In genomic region chr17:8285056-8285455, GRCm38 (mm10) we compare ENCODE assay signal across 8 mouse cellular contexts. TPM values are rescaled to one million over a fixed set of nuclear protein-coding genes. Genes with fewer than 3 reads are reported as not detected.
DNase-seq lines count a peak whose midpoint lies in the region; ATAC-seq and TF ChIP-seq lines count a peak whose summit lies in the region.

No protein-coding gene starts in this region.

- no peaks in the 10 kb centered on the region for H3K27me3 ChIP-seq in lung, embryonic 15.5 days
- H3K27me3 ChIP-seq in embryonic facial prominence, embryonic 14.5 days (replicated peaks; ENCODE audit: control insufficient read depth, insufficient read depth, low read length) = no peaks in the 10 kb centered on the region
- H3K27me3 ChIP-seq in limb, embryonic 14.5 days (ENCODE audit: control insufficient read depth, insufficient read depth, low read length) = no peaks in the 10 kb centered on the region; the same call in 1 of the 2 replicates
- no peaks in the 10 kb centered on the region for H3K27me3 ChIP-seq in small intestine, adult 2 months (ENCODE audit: control insufficient read depth, insufficient read depth, low read length)
- H3K27me3 ChIP-seq in thymus, adult 2 months (ENCODE audit: control insufficient read depth, insufficient read depth, low read length) = no peaks in the 10 kb centered on the region

- no peaks in the 10 kb centered on the region for H3K9me3 ChIP-seq in lung, embryonic 15.5 days
- 0 out of 2 replicates have a peak, but pooled peaks cover 3% of the 10 kb centered on the region for H3K9me3 ChIP-seq in embryonic facial prominence, embryonic 14.5 days (ENCODE audit: control insufficient read depth, low read length)
- no peaks in the 10 kb centered on the region for H3K9me3 ChIP-seq in limb, embryonic 14.5 days (ENCODE audit: control insufficient read depth, low read length)

- H3K36me3 ChIP-seq in lung, embryonic 15.5 days = peaks cover 4% of the 10 kb centered on the region
- H3K36me3 ChIP-seq in embryonic facial prominence, embryonic 14.5 days (ENCODE audit: control insufficient read depth, insufficient read depth, low read length) = 0 out of 2 replicates have a peak, but pooled peaks cover 4% of the 10 kb centered on the region
- H3K36me3 ChIP-seq in limb, embryonic 14.5 days (ENCODE audit: control insufficient read depth, insufficient read depth, low read length) = 0 out of 2 replicates have a peak, but pooled peaks cover 9% of the 10 kb centered on the region
- H3K36me3 ChIP-seq in small intestine, adult 2 months (ENCODE audit: control insufficient read depth, insufficient read depth, low read length) = no peaks in the 10 kb centered on the region; the same call in 1 of the 2 replicates
- no peaks in the 10 kb centered on the region for H3K36me3 ChIP-seq in thymus, adult 2 months (ENCODE audit: control insufficient read depth, insufficient read depth, low read length)

- no peak for DNase-seq in lung, adult 2 months
- no peak for DNase-seq in embryonic facial prominence, embryonic 14.5 days (ENCODE audit: low spot score)
- no peak for DNase-seq in limb, embryonic 14.5 days (ENCODE audit: low spot score)
- no peak for DNase-seq in embryo, embryonic 10 days (ENCODE audit: low spot score)
- DNase-seq in thymus, adult 2 months = no peak
- no peak for DNase-seq in retina, embryonic 14.5 days (ENCODE audit: low spot score)

- peak overlapping the region; percentile 99 for H3K4me2 ChIP-seq in lung, embryonic 15.5 days
- H3K4me2 ChIP-seq in embryonic facial prominence, embryonic 14.5 days (ENCODE audit: low read depth, low read length) = peak overlapping the region; percentile 100
- peak overlapping the region; percentile 100; the same call in 1 of the 2 replicates for H3K4me2 ChIP-seq in limb, embryonic 14.5 days (replicated peaks; ENCODE audit: low read depth, low read length, severe bottlenecking)

- WGBS in lung, embryonic 15.5 days = 27% methylated on average over 8 of the region's 8 CpGs
- WGBS in lung, adult 2 months = 40% methylated on average over 8 of the region's 8 CpGs
- WGBS in embryonic facial prominence, embryonic 14.5 days = 43% methylated on average over 8 of the region's 8 CpGs
- 37% methylated on average over 8 of the region's 8 CpGs for WGBS in limb, embryonic 14.5 days
- WGBS in small intestine, adult 2 months = 43% methylated on average over 8 of the region's 8 CpGs
- WGBS in thymus, adult 2 months = 74% methylated on average over 8 of the region's 8 CpGs

- no peak for TF ChIP-seq POLR2A in lung, adult 2 months (IDR thresholded peaks at IDR 0.05; ENCODE audit: borderline replicate concordance, extremely low read depth, low read depth, low read length)
- TF ChIP-seq POLR2A in limb, embryonic 14.5 days (IDR thresholded peaks at IDR 0.05; ENCODE audit: borderline replicate concordance, extremely low read depth, insufficient read depth, insufficient read length) = no peak
- TF ChIP-seq POLR2A in small intestine, adult 2 months (IDR thresholded peaks at IDR 0.05; ENCODE audit: low read depth, low read length) = no peak
- no peak for TF ChIP-seq POLR2A in thymus, adult 2 months (IDR thresholded peaks at IDR 0.05; ENCODE audit: control insufficient read depth, extremely low read depth, insufficient read depth, low read length, poor library complexity)

- no peak overlapping the region for H3K27ac ChIP-seq in lung, embryonic 15.5 days
- no peak overlapping the region for H3K27ac ChIP-seq in embryonic facial prominence, embryonic 14.5 days (replicated peaks; ENCODE audit: low read depth, low read length)
- H3K27ac ChIP-seq in limb, embryonic 14.5 days (replicated peaks; ENCODE audit: low read depth, low read length) = no peak overlapping the region
- H3K27ac ChIP-seq in small intestine, adult 2 months (ENCODE audit: insufficient read depth, low read depth, low read length) = no peak overlapping the region
- no peak overlapping the region for H3K27ac ChIP-seq in thymus, adult 2 months (ENCODE audit: control insufficient read depth, insufficient read depth, low read length)

- TF ChIP-seq CTCF in lung, adult 2 months (IDR thresholded peaks at IDR 0.05; ENCODE audit: insufficient read depth, low read length) = no peak
- no peak for TF ChIP-seq CTCF in small intestine, adult 2 months (IDR thresholded peaks at IDR 0.05; ENCODE audit: extremely low read depth, insufficient read length, insufficient replicate concordance, low read depth, low read length)
- no peak for TF ChIP-seq CTCF in thymus, adult 2 months (IDR thresholded peaks at IDR 0.05; ENCODE audit: borderline replicate concordance, control insufficient read depth, extremely low read depth, insufficient read depth, low read length, poor library complexity)

- H3K9ac ChIP-seq in lung, embryonic 15.5 days = no peak overlapping the region
- no peak overlapping the region for H3K9ac ChIP-seq in embryonic facial prominence, embryonic 14.5 days (ENCODE audit: low read depth, low read length)
- H3K9ac ChIP-seq in limb, embryonic 14.5 days (ENCODE audit: low read depth, low read length, severe bottlenecking) = no peak overlapping the region

- peak overlapping the region; percentile 95 for H3K4me3 ChIP-seq in lung, embryonic 15.5 days
- H3K4me3 ChIP-seq in lung, adult 2 months (replicated peaks; ENCODE audit: extremely low read depth, low read depth, low read length) = no peak overlapping the region
- H3K4me3 ChIP-seq in embryonic facial prominence, embryonic 14.5 days (ENCODE audit: low read depth, low read length) = peak overlapping the region; percentile 93
- H3K4me3 ChIP-seq in limb, embryonic 14.5 days (replicated peaks; ENCODE audit: low read length) = peak overlapping the region; percentile 87
- peak overlapping the region; percentile 87 for H3K4me3 ChIP-seq in small intestine, adult 2 months (ENCODE audit: low read depth, low read length)
- H3K4me3 ChIP-seq in thymus, adult 2 months (ENCODE audit: control insufficient read depth, insufficient read depth, low read length) = no peak overlapping the region

- no peak for ATAC-seq in lung, embryonic 15.5 days (ENCODE audit: borderline replicate concordance, extremely low read depth, low FRiP score, low TSS enrichment)
- no peak for ATAC-seq in embryonic facial prominence, embryonic 14.5 days (ENCODE audit: low read depth)
- no peak for ATAC-seq in limb, embryonic 14.5 days (ENCODE audit: low FRiP score, low read depth)

- 0 out of 2 replicates have a peak, but pooled peaks cover 2% of the 10 kb centered on the region for H3K4me1 ChIP-seq in lung, embryonic 15.5 days
- H3K4me1 ChIP-seq in lung, adult 2 months (ENCODE audit: control insufficient read depth, insufficient read depth, low read length) = peaks cover 4% of the 10 kb centered on the region; the same call in 1 of the 2 replicates
- H3K4me1 ChIP-seq in embryonic facial prominence, embryonic 14.5 days (ENCODE audit: control insufficient read depth, insufficient read depth, low read length) = peaks cover 11% of the 10 kb centered on the region
- peaks cover 13% of the 10 kb centered on the region; the same call in 1 of the 2 replicates for H3K4me1 ChIP-seq in limb, embryonic 14.5 days (ENCODE audit: control insufficient read depth, insufficient read depth, low read length)
- peaks cover 5% of the 10 kb centered on the region; the same call in 1 of the 2 replicates for H3K4me1 ChIP-seq in small intestine, adult 2 months (ENCODE audit: control insufficient read depth, insufficient read depth, insufficient read length, low read length)
- H3K4me1 ChIP-seq in thymus, adult 2 months (replicated peaks; ENCODE audit: control insufficient read depth, insufficient read depth, low read length) = peaks cover 12% of the 10 kb centered on the region

RNA-seq across cellular contexts. Expression of gene Mpc1, which starts 2.4 kb away (rescaled TPM):
- 176 and 180 TPM in 2 replicates for polyA plus RNA-seq in lung, embryonic 15.5 days (2015; fragmentation: Nextera tagmentation; extraction: Ambion mirVana)
- polyA plus RNA-seq in lung, adult 2 months (2012; rRNA removed) = 68.3 and 103 TPM in 2 replicates
- 188 and 209 TPM in 2 replicates for polyA plus RNA-seq in embryonic facial prominence, embryonic 14.5 days (2014; fragmentation: Nextera tagmentation; extraction: Ambion mirVana)
- 90.2 and 95.6 TPM in 2 replicates for polyA plus RNA-seq in limb, embryonic 14.5 days (2012; rRNA removed)
- 175 and 184 TPM in 2 replicates for polyA plus RNA-seq in limb, embryonic 14.5 days (2014; fragmentation: Nextera tagmentation; extraction: Ambion mirVana)
- polyA plus RNA-seq in small intestine, adult 2 months (2012; rRNA removed) = 81.7 and 111 TPM in 2 replicates
- polyA plus RNA-seq in thymus, adult 2 months (2012; rRNA removed) = 96.5 and 127 TPM in 2 replicates

RNA-seq across cellular contexts. Expression of gene Sft2d1, which starts 25.8 kb away (rescaled TPM):
- 75.8 and 79.9 TPM in 2 replicates for polyA plus RNA-seq in lung, embryonic 15.5 days (2015; fragmentation: Nextera tagmentation; extraction: Ambion mirVana)
- polyA plus RNA-seq in lung, adult 2 months (2012; rRNA removed) = 74.2 and 78.1 TPM in 2 replicates
- 65.9 and 72.2 TPM in 2 replicates for polyA plus RNA-seq in embryonic facial prominence, embryonic 14.5 days (2014; fragmentation: Nextera tagmentation; extraction: Ambion mirVana)
- polyA plus RNA-seq in limb, embryonic 14.5 days (2012; rRNA removed) = 103 and 115 TPM in 2 replicates
- 55.8 and 70.1 TPM in 2 replicates for polyA plus RNA-seq in limb, embryonic 14.5 days (2014; fragmentation: Nextera tagmentation; extraction: Ambion mirVana)
- 42.9 and 90.1 TPM in 2 replicates for polyA plus RNA-seq in small intestine, adult 2 months (2012; rRNA removed)
- 107 and 117 TPM in 2 replicates for polyA plus RNA-seq in thymus, adult 2 months (2012; rRNA removed)

RNA-seq across cellular contexts. Expression of gene Ccr6, which starts 49.2 kb away (rescaled TPM):
- polyA plus RNA-seq in lung, embryonic 15.5 days (2015; fragmentation: Nextera tagmentation; extraction: Ambion mirVana) = not detected in 2 replicates
- 2.4 and 4.8 TPM in 2 replicates for polyA plus RNA-seq in lung, adult 2 months (2012; rRNA removed)
- 0.18 TPM in 1 of 2 replicates, not detected in the other for polyA plus RNA-seq in embryonic facial prominence, embryonic 14.5 days (2014; fragmentation: Nextera tagmentation; extraction: Ambion mirVana)
- 0.08 TPM in 1 of 2 replicates, not detected in the other for polyA plus RNA-seq in limb, embryonic 14.5 days (2012; rRNA removed)
- polyA plus RNA-seq in limb, embryonic 14.5 days (2014; fragmentation: Nextera tagmentation; extraction: Ambion mirVana) = not detected in 2 replicates
- 1.2 and 3.6 TPM in 2 replicates for polyA plus RNA-seq in small intestine, adult 2 months (2012; rRNA removed)
- 12.1 and 13.6 TPM in 2 replicates for polyA plus RNA-seq in thymus, adult 2 months (2012; rRNA removed)

RNA-seq across cellular contexts. Expression of gene Prr18, which starts 52.2 kb away (rescaled TPM):
- polyA plus RNA-seq in lung, embryonic 15.5 days (2015; fragmentation: Nextera tagmentation; extraction: Ambion mirVana) = 1.7 TPM in 2 replicates
- 14.4 and 16.1 TPM in 2 replicates for polyA plus RNA-seq in lung, adult 2 months (2012; rRNA removed)
- 1.0 TPM in 2 replicates for polyA plus RNA-seq in embryonic facial prominence, embryonic 14.5 days (2014; fragmentation: Nextera tagmentation; extraction: Ambion mirVana)
- 1.0 and 1.2 TPM in 2 replicates for polyA plus RNA-seq in limb, embryonic 14.5 days (2012; rRNA removed)
- 0.25 and 0.28 TPM in 2 replicates for polyA plus RNA-seq in limb, embryonic 14.5 days (2014; fragmentation: Nextera tagmentation; extraction: Ambion mirVana)
- 0.51 and 0.79 TPM in 2 replicates for polyA plus RNA-seq in small intestine, adult 2 months (2012; rRNA removed)
- 0.74 and 1.3 TPM in 2 replicates for polyA plus RNA-seq in thymus, adult 2 months (2012; rRNA removed)

Comparison
In these comparisons a context has a peak if more than half of its experiments do, and no peak if none do; other contexts are left out.
1. H3K4me3 ChIP-seq: peak in lung, embryonic 15.5 days (single experiment), embryonic facial prominence, embryonic 14.5 days (single experiment), limb, embryonic 14.5 days (single experiment) and small intestine, adult 2 months (single experiment); none in lung, adult 2 months (single experiment) and thymus, adult 2 months (single experiment).
2. Peak in every context shown above with its lines, with median percentiles within 50 percentile points of each other: H3K4me2 ChIP-seq.